Mouse (Mus musculus) ES-E14 (cell line): Measurements from ENCODE around the gene Uck1.

ENCODE experiments used
- CHD2 ChIP-seq: IDR thresholded peaks from 2 replicates; pipeline ENCODE4 v1.6.1; 2014; ENCODE audit warnings: mild to moderate bottlenecking, low read depth, low read length, inconsistent platforms
- HCFC1 ChIP-seq: IDR thresholded peaks from 2 replicates; pipeline ENCODE4 v1.6.1; 2012; ENCODE audit warnings: low read length, inconsistent platforms, borderline replicate concordance; ENCODE audit not compliant: insufficient read depth
- MAFK ChIP-seq: IDR thresholded peaks from 2 replicates; pipeline ENCODE4 v1.6.1; 2014; ENCODE audit warnings: mild to moderate bottlenecking, low read depth, low read length, inconsistent platforms; ENCODE audit not compliant: insufficient read depth
- ZC3H11A ChIP-seq: IDR thresholded peaks from 2 replicates; pipeline ENCODE4 v1.6.1; 2012; ENCODE audit warnings: low read depth, mild to moderate bottlenecking, inconsistent platforms, low read length, borderline replicate concordance
- ZNF384 ChIP-seq: IDR thresholded peaks from 2 replicates; pipeline ENCODE4 v1.6.1; 2012; ENCODE audit warnings: low read depth, low read length, inconsistent platforms

DNA sequence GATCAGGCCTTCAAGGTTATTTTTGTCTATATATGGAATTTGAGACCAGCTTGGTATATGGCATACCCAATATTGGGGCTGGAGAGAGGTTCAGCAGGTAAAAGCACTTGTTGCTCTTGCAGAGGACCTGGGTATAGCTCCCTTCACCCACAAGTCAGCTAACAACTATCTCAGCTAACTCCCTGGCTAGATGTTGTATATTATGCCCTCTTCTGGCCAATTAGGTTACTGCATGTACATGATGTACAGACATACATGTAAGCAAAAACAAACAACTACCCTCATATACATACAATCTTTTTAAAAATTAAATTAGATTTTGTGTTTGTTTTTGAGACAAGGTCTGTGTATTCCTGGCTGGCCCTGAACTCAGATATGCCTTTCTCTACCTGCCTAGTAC, 29.6 kb upstream of the Uck1 start:
- TF ChIP-seq HCFC1 = no peak
- no peak for TF ChIP-seq ZNF384
- TF ChIP-seq CHD2 = no peak
- TF ChIP-seq ZC3H11A = no peak
- no peak for TF ChIP-seq MAFK
